Mouse (Mus musculus): ENCODE data around the gene Tmpo.

GRCm38 (mm10) chr10:91191851-91192250 is 10.7 kb upstream of the Tmpo start:
- no peak for TF ChIP-seq CTCF (IDR thresholded peaks at IDR 0.05; ENCODE audit: insufficient read depth, low read depth, low read length)
- no peak for TF ChIP-seq POLR2A (IDR thresholded peaks at IDR 0.05; ENCODE audit: insufficient read depth, low read depth, low read length)
